In the genomic region with DNA sequence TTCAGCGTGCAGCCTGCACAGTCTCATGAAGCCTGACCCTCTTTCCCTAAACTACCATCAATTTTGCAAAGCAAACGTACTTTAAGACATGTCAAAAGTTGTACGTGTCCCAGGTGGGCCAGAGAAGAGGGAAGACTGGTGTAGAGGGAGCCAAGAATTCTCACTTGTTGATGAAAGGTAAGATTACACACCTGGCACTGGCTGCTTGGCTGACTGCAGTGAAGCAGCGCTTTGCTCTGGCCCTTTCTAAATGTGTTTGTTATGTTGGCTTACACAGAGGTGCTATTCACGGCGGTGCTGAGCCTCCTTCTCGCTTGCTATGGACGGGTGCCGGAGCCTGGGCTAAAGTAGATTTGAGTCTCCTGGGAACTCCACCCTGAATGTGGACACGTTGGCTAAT, we compare ENCODE assay signal across 18 mouse cellular contexts.
"Had no signal": no experiment of that assay in that cellular context is flagged by ENCODE, and none has a peak within 500 bp of the region (broad histone marks: within the 10 kb centered on the region; RNA-seq: fewer than 3 reads in every experiment).

No protein-coding gene starts in this region.

- H3K9ac ChIP-seq: liver, embryonic 14.5 days; neural tube, embryonic 15.5 days had no signal

- H3K4me2 ChIP-seq: neural tube, embryonic 15.5 days had no signal

- ATAC-seq: hindbrain, embryonic 16.5 days; inflammation-experienced regulatory T-cells, adult 6 months had no signal

- H3K9me3 ChIP-seq: midbrain, embryonic 10.5 days; neural tube, embryonic 15.5 days had no signal

- H3K4me1 ChIP-seq: neural tube, embryonic 15.5 days had no signal

- H3K36me3 ChIP-seq: midbrain, embryonic 10.5 days; neural tube, embryonic 15.5 days had no signal

- H3K27me3 ChIP-seq: neural tube, embryonic 15.5 days had no signal

- DNase-seq: kidney, adult 8-10 months; kidney, postnatal 4 days; lung, adult 18-20 months; lung, postnatal 4 days; midbrain, embryonic 14.5 days; right cerebral cortex, postnatal 4 days; spleen, adult 18-20 months; thymus, adult 18-20 months; thymus, postnatal 14 days had no signal

- H3K4me3 ChIP-seq: layer of hippocampus, adult 2 months; left cerebral cortex, adult 2 months; midbrain, embryonic 10.5 days; myocyte; neural tube, embryonic 15.5 days had no signal

- H3K27ac ChIP-seq: kidney, postnatal 0 days; layer of hippocampus, adult 2 months; left cerebral cortex, adult 2 months; liver, embryonic 14.5 days; midbrain, embryonic 10.5 days; neural tube, embryonic 15.5 days had no signal
